Mouse (Mus musculus): ENCODE measurements at regions not wholly inside any gene's neighbourhood (a gene's known extent, or its start where the extent isn't known, plus 50 kb on each side); places are given as distances from the start of the nearest gene placed in this dataset.

- TF ChIP-seq CTCF (IDR thresholded peaks at IDR 0.05), result no peak
- TF ChIP-seq EP300 (IDR thresholded peaks at IDR 0.05), result no peak
Observed at GRCm38 (mm10) chr12:70673188-70673587, 152.1 kb upstream of the Frmd6 start.
